Mouse (Mus musculus) midbrain, postnatal 0 days (tissue): ENCODE measurements around the gene 2310034C09Rik. TPM values are rescaled to one million over a fixed set of nuclear protein-coding genes. Genes with fewer than 3 reads are reported as not detected.
"Not testable (repeated sequence)": the region's sequence is repeated elsewhere in the genome, so short reads cannot be mapped to it uniquely, and the experiment has no call there.

ENCODE experiments used
- ATAC-seq: fragments of 200-750 bp; cut with Nextera tagmentation; 2 replicates; pipeline ENCODE4 v1.8.0; 2017; ENCODE audit warnings: moderate number of reproducible peaks, mild to moderate bottlenecking, moderate TSS enrichment, moderate library complexity; ENCODE audit not compliant: low FRiP score
- DNase-seq: peaks from one replicate; pipeline ENCODE4 v3.0.0-alpha.2; 2015; ENCODE audit warnings: low spot score
- H3K27ac ChIP-seq: fragments of 300-500 bp; sonication (generic); 2 replicates; pipeline ENCODE4 v1.5.1; 2014; ENCODE audit warnings: low read depth, mild to moderate bottlenecking, low read length, mixed read lengths
- H3K27me3 ChIP-seq: fragments of 300-500 bp; sonication (generic); 2 replicates; pipeline ENCODE4 v1.6.1; 2014; ENCODE audit warnings: low read length, control low read depth, mixed read lengths; ENCODE audit not compliant: insufficient read depth
- H3K36me3 ChIP-seq: fragments of 300-500 bp; sonication (generic); 2 replicates; pipeline ENCODE4 v1.6.1; 2014; ENCODE audit warnings: low read length, control low read depth, mixed read lengths; ENCODE audit not compliant: insufficient read depth
- H3K4me1 ChIP-seq: fragments of 300-500 bp; sonication (generic); 2 replicates; pipeline ENCODE4 v1.6.1; 2014; ENCODE audit warnings: mild to moderate bottlenecking, control low read depth, antibody characterized with exemption, low read length, mixed read lengths; ENCODE audit not compliant: insufficient read depth
- H3K4me2 ChIP-seq: fragments of 300-500 bp; sonication (generic); 2 replicates; pipeline ENCODE4 v1.6.1; 2014; ENCODE audit warnings: low read depth, mild to moderate bottlenecking, low read length, mixed read lengths; ENCODE audit not compliant: poor library complexity, severe bottlenecking
- H3K4me3 ChIP-seq: fragments of 300-500 bp; sonication (generic); 2 replicates; pipeline ENCODE4 v1.5.1; 2014; ENCODE audit warnings: low read depth, mild to moderate bottlenecking, low read length, moderate library complexity
- H3K9ac ChIP-seq: fragments of 300-500 bp; sonication (generic); replicated peaks from 2 replicates; pipeline ENCODE4 v1.6.1; 2014; ENCODE audit warnings: mild to moderate bottlenecking, low read length, moderate library complexity, mixed read lengths; ENCODE audit not compliant: poor library complexity, severe bottlenecking
- H3K9me3 ChIP-seq: fragments of 300-500 bp; sonication (generic); 2 replicates; pipeline ENCODE4 v1.6.1; 2016; ENCODE audit warnings: low read length, control low read depth
- CTCF ChIP-seq: IDR thresholded peaks from 2 replicates; pipeline ENCODE4 v1.5.1; 2016; ENCODE audit warnings: antibody characterized with exemption, mild to moderate bottlenecking
- WGBS: fragments of 180-500 bp; shearing (Covaris S2); extraction: QIAGEN DNeasy Blood & Tissue Kit; methylation state at CpG from one replicate; pipeline ENCODE4 v1.1.7; 2014; 5-methylcytosine and 5-hydroxymethylcytosine counted together
- polyA plus RNA-seq: library from polyadenylated mRNA; unstranded; fragments of >200 nt; fragmentation: Nextera tagmentation; extraction: Ambion mirVana; gene quantifications from 2 replicates; pipeline ENCODE4 v1.2.1, GENCODE M21; 2015
- total RNA-seq: library from RNA; depleted of rRNA; stranded (reverse); fragments of >200 nt; gene quantifications from 2 replicates; pipeline ENCODE4 v1.2.3, GENCODE M21; 2014

The 2310034C09Rik gene
- total and polyA plus RNA-seq, 2 experiments from 2014 or later = not detected

- no peak overlapping the region for H3K9ac ChIP-seq
- TF ChIP-seq CTCF = no peak
- H3K4me3 ChIP-seq = no peak overlapping the region
- H3K9me3 ChIP-seq = no peaks in the 10 kb centered on the region
- H3K27ac ChIP-seq = no peak overlapping the region
- WGBS = 55% methylated on average over 2 of the region's 2 CpGs
- ATAC-seq (no peak), DNase-seq (peak; percentile 58)
- H3K27me3 ChIP-seq = no peaks in the 10 kb centered on the region
- no peak overlapping the region for H3K4me2 ChIP-seq
- no peaks in the 10 kb centered on the region for H3K4me1 ChIP-seq
- H3K36me3 ChIP-seq = no peaks in the 10 kb centered on the region
Measured at GRCm38 (mm10) chr16:88735391-88735790, 23.3 kb upstream of the 2310034C09Rik start.

DNA sequence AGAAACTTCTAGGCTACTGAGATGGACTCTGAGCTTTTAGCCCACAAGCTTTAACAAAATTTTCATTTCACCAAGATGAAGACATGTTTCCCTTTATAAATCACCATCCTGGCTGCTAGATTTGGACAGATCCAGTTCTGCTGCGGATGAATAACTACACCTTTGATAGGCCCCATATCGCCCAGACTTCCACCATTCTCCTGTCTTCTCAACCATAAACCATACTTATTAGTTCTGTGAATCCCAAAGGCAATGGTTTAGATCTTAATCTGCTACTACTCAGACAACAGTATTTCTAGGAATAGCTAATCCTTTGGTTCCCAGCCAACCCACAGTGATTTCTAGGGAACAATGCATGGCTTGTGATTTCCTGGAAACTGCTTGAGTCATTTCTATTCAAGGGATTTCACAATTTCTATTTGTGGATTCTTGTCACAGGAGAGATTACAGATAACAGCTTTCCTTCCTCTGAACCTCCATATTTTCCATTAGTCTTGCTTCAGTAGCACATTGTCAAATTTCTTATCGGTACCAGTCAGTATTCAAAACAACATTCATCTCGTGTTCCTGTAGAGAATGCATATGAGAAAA lies 13.8 kb upstream of the 2310034C09Rik start:
- Histone ChIP-seq H3K27me3 (no peaks in the 10 kb centered on the region), H3K4me2 (no peak overlapping the region), H3K9me3 (no peaks in the 10 kb centered on the region), H3K4me1 (no peaks in the 10 kb centered on the region), H3K4me3 (no peak overlapping the region), H3K9ac (no peak overlapping the region), H3K36me3 (no peaks in the 10 kb centered on the region), H3K27ac (no peak overlapping the region)
- DNase-seq = peak; percentile 41
- TF ChIP-seq CTCF = no peak
- WGBS = 42% methylated on average over 4 of the region's 4 CpGs
- ATAC-seq = no peak

DNA sequence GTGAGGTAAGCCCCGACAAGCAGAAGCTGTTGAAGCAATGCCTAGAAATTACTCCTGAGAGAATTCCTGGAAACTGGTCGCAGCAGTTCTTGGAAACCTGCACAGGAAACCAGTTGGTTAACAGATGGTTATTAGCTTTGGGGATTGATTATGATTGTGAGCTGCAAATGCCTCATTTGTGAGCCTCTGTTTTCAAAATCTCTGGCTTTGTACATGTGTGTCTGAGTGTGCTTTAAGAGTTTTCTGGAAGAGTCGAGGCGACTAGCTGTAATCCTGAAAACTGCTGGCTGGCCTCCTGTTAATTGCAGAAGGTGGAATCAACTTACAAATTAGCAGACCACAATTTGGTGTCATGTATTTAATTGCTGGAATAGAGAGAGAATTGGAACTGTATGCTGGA lies 10.7 kb upstream of the 2310034C09Rik start:
- H3K9ac ChIP-seq = no peak overlapping the region
- no peak for ATAC-seq

GRCm38 (mm10) chr16:88751535-88751934 lies 7.1 kb upstream of the 2310034C09Rik start, which contains the start of gene Krtap13:
Gene Krtap13 (minus strand): TSS chr16:88751635.
- H3K36me3 ChIP-seq, ATAC-seq, H3K4me2 ChIP-seq, H3K9me3 ChIP-seq, H3K9ac ChIP-seq, H3K27me3 ChIP-seq, DNase-seq, H3K4me1 ChIP-seq, H3K4me3 ChIP-seq, H3K27ac ChIP-seq: not testable (repeated sequence)
- 91% methylated on average over 3 of the region's 3 CpGs for WGBS

More for the DNA sequence above, 10.7 kb upstream of the 2310034C09Rik start:
- H3K4me2 ChIP-seq = no peak overlapping the region
- no peak overlapping the region for H3K27ac ChIP-seq
- no peaks in the 10 kb centered on the region for H3K27me3 ChIP-seq
- H3K4me3 ChIP-seq = no peak overlapping the region
- H3K4me1 ChIP-seq = no peaks in the 10 kb centered on the region
- no peaks in the 10 kb centered on the region for H3K36me3 ChIP-seq
- no peaks in the 10 kb centered on the region for H3K9me3 ChIP-seq
- 73% methylated on average over 4 of the region's 4 CpGs for WGBS
- DNase-seq = no peak
- TF ChIP-seq CTCF = no peak

GRCm38 (mm10) chr16:88774106-88774505 lies 15.5 kb downstream of the 2310034C09Rik start, which contains the start of gene 2310057N15Rik:
Gene 2310057N15Rik (minus strand): TSS chr16:88774206.
- Histone ChIP-seq H3K27ac (no peak within 1 kb of the TSS), H3K27me3 (no peaks in the 10 kb centered on the region), H3K9me3 (no peaks in the 10 kb centered on the region), H3K9ac (no peak within 1 kb of the TSS), H3K4me3 (no peak within 1 kb of the TSS), H3K36me3 (no peaks in the 10 kb centered on the region), H3K4me2 (no peak within 1 kb of the TSS), H3K4me1 (no peaks in the 10 kb centered on the region)
- 87% methylated on average over 2 of the region's 2 CpGs for WGBS
- ATAC-seq (no peak), DNase-seq (no peak)
- no peak for TF ChIP-seq CTCF

DNA sequence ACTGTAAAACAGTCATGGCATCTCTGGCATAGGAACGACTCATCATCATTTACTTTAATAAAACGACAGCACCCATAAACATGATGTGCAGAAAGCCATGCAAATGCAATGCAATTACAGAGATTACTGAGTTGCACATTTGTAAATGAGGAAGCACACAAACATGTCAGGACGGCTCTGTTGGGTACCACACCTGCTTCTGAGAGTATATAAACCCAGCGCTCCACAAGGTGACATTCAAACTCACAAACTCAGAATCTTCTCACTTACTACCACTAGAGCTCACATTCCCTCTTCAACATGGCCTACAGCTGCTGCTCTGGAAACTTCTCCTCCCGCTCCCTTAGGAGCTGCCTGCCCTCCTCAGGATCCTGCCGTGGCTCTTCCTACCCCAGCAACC lies 18.9 kb downstream of the 2310034C09Rik start, which contains the start of gene Gm5965:
TSS of gene Gm5965 (plus strand) at position 301 of the 400 bp plus-strand sequence.
- H3K9me3 ChIP-seq = no peaks in the 10 kb centered on the region
- no peak within 1 kb of the TSS for H3K9ac ChIP-seq
- no peak within 1 kb of the TSS for H3K27ac ChIP-seq
- H3K4me1 ChIP-seq = no peaks in the 10 kb centered on the region
- no peak within 1 kb of the TSS for H3K4me2 ChIP-seq
- no peaks in the 10 kb centered on the region for H3K36me3 ChIP-seq
- no peak for TF ChIP-seq CTCF
- WGBS = 92% methylated on average over 5 of the region's 6 CpGs
- H3K4me3 ChIP-seq = no peak within 1 kb of the TSS
- no peak for DNase-seq
- no peak for ATAC-seq
- no peaks in the 10 kb centered on the region for H3K27me3 ChIP-seq
